Mouse (Mus musculus) ES-E14 (cell line): Measurements from ENCODE around the gene Immt.

Experiments
- CHD2 ChIP-seq: IDR thresholded peaks from 2 replicates; pipeline ENCODE4 v1.6.1; 2014; ENCODE audit warnings: mild to moderate bottlenecking, low read depth, low read length, inconsistent platforms
- HCFC1 ChIP-seq: IDR thresholded peaks from 2 replicates; pipeline ENCODE4 v1.6.1; 2012; ENCODE audit warnings: low read length, inconsistent platforms, borderline replicate concordance; ENCODE audit not compliant: insufficient read depth
- ZNF384 ChIP-seq: IDR thresholded peaks from 2 replicates; pipeline ENCODE4 v1.6.1; 2012; ENCODE audit warnings: low read depth, low read length, inconsistent platforms

DNA sequence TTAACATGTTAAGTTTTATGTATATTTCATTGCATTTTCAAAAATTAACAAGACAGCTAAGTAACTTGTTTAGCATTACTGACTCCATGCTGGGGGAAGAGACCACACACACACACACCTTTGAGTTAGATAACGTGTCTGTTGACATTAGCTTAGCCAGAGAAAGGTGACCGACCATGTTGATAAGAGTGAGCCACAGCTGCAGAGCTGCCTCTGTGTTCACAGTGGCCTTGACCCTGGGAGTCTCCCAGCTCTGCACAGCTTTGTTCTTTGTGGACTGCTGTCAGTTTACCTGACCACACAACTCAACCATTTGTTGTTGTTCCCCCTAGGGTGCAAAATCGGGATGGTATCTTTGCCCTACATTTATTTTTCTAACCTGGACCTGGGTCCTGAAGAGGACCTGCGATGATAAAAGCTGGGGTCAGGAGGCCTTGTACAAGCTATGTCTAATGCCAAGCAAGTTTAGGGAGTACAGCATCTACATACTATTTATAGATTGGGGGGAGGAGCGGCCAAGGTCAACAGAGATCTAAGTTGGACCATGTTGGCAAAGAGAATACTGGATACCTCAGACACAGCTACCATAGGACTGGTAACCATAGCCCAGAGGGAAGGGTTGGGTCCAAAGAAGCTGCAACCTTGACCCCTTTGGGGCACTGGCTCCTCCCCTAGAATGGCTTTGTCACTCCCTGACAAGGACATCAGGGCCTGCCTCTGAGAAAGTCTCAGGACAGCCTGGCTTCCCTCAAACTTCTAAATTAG, 80.7 kb downstream of the Immt start:
- TF ChIP-seq HCFC1 = no peak
- TF ChIP-seq ZNF384 = no peak
- no peak for TF ChIP-seq CHD2
